Mouse (Mus musculus) adrenal gland, postnatal 25 days (tissue): ENCODE data around the gene Pik3ip1. TPM values are rescaled to one million over a fixed set of nuclear protein-coding genes. Genes with fewer than 3 reads are reported as not detected.

Experiments used
- DNase-seq: peaks from one replicate; pipeline ENCODE4 v3.0.0; 2021; ENCODE audit warnings: mixed read lengths
- total RNA-seq: library from RNA; stranded (reverse); gene quantifications from 2 replicates; pipeline ENCODE4 v1.2.3, GENCODE M21; 2021

Gene Pik3ip1
- total RNA-seq, 1 experiment from 2014 or later: 18.5 TPM

DNA sequence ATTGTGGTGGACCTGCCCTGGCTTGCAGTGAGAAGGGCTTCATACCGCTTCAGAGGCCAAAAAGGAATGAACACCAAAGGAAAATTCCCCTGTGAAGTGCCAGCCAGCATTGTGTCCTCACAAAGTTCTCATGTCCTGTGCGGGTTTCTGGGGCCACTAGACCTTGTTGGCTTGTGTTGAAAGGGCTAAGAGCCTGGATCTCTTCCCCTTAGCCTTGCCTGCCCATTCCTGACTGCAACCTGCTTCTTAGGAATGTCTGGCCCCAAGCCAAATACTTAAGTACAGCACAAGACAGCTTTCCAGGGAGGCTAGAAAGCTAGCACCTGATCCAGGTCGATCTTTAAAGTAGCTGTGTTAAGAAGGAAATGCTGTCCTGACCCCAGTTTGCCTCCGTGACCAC lies 27.4 kb upstream of the Pik3ip1 start:
- no peak for DNase-seq

DNA sequence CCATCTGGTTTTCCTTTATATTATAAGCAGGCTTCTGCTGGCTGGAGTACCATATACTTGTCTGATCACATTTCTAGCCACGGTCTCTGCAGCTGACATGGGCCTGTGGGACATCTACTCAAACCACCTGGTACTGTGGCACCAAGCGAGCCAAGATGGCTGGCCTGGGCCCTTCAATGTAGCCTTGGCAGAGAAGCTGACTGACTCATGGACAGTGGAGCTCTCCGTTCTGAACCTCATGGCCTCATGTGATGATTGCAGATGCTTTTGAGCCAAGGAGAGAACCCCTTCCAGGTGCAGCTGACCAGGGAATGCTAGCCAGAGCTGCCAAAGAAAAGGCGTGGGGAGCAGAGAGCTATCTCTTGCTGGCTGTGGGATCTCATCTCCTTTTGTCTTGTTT lies 24.4 kb upstream of the Pik3ip1 start:
- no peak for DNase-seq

DNA sequence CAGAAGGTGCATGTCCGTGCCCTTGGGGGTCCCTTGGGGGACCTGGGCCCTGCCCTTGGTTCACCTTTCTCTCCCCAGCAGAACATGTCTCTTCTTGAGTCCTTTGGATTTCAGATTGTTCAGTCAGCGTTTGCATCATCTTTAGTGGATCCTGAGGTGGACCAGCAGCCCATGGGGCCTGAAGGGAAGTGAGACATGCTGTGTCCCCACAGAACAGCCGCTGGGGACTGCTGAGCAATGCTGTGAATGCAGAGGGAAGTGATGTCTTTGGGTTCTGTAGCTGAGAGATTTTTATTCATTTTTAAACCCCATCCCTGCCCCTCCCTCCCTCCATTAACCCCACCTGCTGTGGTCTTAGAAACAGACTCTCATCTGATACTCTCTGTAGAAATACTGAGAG lies 22.3 kb upstream of the Pik3ip1 start:
- DNase-seq: no peak

DNA sequence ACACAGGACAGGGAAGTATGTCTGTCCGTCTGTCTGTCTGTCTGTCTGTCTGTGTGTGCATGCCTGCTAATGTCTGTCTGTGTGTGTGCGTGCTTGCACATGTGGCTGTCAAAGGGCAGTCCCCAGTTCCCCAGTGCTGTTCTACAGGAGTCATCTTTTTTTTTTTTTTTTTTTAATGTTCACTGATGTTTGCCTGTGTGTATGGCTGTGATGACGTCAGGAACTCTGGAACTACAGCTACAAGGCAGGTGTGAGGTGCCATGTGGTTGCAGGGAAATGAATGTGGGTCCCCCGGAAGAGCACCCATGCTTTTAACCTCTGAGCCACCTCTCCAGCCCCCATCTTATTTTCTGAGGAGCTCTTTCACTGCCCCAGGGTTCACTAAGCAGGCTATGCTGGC lies 20.3 kb upstream of the Pik3ip1 start:
- no peak for DNase-seq

DNA sequence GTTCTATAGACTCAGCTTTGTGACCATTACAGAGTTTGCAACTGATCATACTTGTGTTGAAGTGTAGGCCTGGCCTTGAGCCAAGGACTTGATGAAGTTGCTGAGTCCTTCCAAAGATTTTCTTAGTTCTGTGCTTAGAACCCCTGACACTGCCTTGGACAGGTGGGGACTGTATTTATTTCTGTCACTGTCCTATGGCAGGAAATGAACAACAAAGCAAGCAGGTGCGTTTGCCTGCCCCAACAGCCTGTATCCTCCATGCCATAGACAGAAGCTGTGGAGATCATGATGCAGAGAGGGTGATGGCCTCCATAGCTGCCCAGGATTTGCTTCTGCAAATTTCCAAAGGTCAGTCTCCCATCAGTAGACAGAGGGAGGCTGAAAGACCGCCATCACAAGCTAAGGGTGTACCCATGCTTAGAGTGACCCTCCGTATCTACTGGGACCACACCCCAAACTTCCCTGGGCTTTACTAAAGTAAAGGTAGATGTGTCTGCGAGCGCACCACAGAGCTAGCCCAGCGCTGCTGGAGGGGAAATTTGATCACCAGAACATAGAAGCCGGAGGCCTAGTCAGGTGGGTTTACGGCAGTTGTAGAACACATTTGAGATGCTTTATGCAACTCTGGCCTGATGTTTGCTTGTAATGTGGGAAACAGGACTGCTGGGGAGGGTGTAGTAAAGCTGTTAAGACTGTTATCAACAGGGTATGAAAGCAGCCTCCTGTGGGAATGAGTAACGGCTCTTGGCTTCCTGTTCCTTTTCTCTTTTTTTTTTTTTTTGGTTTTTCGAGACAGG lies 19.2 kb upstream of the Pik3ip1 start:
- no peak for DNase-seq

DNA sequence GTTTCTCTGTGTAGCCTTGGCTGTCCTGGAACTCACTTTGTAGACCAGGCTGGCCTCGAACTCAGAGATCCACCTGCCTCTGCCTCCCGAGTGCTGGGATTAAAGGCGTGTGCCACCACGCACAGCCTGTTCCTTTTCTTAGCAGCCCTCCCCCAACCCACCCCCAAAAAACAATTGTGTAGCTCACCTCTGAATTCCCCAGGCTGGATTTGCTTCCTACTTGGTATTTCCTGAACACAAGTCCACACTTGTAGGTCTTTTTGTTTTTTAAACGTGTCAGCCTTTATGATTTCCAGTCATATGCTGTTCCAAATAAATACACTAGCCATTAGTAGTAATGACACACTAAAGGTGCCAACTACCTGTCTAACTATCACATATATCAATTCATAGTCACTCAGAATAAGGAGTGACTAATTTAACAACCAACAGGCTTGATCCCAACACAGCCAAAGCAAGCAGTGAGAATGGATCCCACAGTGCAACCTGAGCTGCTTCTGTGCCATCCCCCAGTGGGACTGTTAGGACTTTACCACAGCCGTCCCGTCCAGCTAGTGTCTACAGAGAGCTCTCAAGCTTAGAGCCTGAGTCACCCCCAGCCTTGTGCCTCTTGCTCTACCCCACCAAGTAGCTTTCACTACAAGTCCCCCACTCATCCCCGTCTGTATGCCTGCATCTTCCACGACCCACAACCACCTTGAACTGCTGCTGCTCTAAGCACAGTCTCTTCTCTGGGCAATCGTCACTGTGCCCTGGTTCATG lies 18.4 kb upstream of the Pik3ip1 start:
- no peak for DNase-seq

DNA sequence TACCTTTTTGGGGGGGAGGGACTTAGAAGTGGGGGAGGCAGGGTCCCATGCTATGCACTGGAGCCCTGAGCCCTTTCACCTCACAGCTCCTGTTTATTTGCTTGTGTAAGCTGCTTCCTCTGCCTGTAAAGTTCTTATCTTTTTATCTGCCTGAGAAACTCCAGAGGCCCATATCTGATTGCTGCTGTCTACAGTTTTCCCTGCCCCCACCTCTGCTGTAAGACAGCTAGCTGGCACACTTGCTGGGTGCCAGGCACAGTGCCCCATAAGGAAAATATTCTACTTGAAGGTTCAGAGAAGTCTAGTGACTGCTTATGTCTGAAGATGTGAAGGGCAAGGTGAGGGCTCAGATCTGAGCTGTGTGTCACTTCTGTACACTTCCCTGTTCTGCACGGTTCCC lies 16.9 kb upstream of the Pik3ip1 start:
- no peak for DNase-seq

DNA sequence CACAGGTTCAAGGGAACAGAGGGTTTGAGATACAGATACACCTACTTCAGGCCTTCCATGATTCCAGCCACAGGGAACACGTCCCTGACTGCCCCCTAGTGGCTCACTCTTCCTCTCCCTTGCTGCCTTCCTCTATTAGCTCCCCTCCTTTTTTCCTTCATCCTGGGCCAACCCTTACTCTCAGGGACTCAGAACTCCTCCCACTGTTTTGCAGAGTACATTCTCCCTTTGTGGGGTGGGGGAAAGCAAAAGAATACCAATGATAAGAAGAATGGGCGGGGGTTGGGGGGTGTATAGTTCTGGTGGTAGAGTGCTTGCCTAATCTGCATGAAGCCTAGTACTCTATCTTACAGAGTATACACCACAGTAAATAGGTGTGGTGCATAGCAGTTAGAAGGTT lies 16.1 kb upstream of the Pik3ip1 start:
- peak; percentile 74 for DNase-seq

DNA sequence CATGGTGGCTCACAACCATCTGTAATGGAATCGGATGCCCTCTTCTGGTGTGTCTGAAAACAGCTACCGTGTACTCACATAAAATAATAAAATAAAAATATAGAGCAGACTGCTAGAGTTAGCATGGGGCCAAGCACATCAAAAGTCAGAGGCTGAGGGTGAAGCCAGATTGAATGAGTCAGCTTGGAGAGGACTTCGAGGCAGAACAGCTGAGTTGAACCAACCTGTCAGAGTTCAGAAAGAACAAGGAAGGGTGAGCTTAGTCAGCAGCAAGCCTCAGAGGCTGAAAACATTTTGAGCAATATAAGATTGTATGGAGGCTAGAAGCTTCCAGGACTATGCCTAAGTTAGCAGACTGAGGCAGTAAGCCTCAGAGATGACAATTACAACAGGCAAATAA lies 11.9 kb upstream of the Pik3ip1 start:
- DNase-seq: no peak

DNA sequence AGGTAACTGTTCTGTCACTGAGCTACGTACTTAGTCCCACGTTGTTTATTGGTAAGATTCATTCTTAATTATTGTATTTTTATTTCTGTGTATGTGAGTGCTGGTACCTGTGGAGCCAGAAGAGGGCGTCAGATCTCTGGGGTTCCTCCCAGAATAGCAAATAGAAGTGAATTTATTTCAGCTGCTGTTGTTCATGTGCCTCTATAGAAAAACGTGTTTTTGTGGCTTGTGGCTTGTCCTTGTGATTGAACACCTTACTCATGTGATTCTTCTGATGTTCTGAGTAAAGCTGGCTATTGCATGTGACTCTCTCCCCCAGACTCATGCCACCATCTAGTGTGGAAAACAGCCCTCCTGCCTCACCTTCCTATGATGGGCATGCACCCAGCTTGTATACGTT lies 1.9 kb upstream of the Pik3ip1 start:
- DNase-seq: no peak

DNA sequence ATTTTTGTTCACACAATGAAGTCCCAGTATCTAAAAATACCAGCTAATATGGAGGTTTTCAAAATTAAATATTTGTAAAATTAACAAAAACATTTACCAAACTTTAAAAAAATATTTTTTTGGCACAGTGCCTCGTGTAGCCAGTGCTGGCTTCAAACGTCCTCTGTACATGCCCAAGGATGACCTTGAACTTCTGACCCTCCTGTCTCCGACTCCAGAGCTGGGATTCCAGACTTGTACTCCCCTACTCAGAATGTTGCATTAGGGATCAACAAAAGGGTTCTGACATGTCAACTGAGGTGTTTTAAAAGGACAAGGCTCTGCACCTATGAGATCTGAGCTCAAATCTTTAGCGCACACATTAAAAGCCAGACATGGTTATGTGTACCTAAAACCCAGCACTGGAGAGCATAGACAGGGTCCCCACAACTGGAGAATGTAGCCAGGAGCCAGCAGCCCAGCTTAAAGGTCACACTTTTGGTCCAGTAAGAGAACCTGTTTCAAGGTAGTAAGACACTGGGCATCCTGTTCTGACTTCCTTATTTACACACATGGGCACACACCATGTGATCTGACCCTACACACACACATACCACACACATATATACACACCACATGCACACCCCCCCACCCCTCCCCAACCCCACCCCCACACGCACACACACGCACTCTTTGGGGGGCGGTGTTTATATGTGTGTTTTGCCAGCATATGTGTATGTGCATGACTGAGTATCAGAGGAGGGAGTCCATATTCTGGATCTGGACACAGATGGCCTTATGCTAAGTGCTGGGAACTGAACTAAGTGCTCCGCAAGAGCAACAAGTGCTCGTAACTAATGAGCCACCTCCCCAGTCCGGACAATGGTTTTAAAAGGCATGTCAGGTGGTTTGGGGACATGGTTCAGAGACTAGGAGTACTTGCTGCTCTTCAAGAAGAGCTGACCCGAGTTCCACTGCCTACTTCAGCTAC lies 1.1 kb upstream of the Pik3ip1 start:
- no peak for DNase-seq

DNA sequence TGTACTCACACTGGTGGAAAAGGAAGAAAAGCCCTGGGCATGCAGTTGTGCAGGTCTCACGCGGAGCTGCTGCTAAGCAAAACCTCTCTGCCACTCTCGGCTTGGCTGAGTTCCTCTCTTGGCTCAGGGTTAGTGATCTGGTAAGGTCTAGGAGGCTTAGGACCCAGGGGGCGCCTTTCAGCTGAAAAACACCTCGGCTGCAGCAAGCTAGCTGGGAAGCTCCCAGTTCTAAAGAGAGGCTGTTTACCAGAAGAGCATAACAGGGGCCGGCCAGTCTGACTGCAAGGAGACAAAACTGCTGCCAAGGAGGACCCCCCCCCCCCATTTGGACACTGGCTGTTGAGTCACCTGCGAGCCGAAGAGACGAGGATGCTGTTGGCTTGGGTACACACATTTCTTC lies 365 bp downstream of the Pik3ip1 start:
- peak; percentile 81 for DNase-seq

DNA sequence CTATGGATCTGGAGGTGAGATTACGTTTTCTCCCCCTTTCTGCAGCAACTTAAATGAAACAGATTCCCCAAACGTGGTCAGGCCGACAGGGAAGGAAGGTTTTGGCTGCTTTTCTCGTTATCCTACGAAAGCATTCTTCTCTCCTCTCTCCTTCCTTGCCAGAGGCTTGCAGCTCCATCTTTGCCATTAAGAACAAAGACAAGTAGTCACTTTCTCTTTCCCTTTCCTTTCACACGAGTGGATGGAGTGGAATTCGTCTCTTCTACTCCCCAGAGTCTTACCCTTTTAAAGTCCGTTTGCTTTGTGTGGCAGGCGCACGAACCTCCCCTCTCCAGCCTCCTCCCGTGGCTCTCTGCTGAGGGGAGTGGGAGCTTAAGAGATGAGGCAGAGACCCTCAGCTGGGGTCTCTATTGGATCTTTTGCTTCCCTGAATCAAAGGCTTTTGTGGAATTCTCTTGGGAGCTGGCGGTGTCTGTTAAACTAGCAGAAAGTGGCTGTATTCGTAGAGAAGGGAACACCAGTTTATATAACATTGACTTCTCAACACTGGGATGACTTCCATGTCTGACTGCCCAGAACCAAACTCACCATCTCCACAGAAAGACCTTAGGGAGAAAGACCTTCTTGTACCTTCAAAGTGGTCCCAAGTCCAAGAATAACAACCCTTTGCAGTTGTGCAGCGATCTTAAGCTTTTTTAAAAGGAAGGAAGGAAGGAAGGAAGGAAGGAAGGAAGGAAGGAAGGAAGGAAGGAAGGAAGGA lies 970 bp downstream of the Pik3ip1 start:
- no peak for DNase-seq

DNA sequence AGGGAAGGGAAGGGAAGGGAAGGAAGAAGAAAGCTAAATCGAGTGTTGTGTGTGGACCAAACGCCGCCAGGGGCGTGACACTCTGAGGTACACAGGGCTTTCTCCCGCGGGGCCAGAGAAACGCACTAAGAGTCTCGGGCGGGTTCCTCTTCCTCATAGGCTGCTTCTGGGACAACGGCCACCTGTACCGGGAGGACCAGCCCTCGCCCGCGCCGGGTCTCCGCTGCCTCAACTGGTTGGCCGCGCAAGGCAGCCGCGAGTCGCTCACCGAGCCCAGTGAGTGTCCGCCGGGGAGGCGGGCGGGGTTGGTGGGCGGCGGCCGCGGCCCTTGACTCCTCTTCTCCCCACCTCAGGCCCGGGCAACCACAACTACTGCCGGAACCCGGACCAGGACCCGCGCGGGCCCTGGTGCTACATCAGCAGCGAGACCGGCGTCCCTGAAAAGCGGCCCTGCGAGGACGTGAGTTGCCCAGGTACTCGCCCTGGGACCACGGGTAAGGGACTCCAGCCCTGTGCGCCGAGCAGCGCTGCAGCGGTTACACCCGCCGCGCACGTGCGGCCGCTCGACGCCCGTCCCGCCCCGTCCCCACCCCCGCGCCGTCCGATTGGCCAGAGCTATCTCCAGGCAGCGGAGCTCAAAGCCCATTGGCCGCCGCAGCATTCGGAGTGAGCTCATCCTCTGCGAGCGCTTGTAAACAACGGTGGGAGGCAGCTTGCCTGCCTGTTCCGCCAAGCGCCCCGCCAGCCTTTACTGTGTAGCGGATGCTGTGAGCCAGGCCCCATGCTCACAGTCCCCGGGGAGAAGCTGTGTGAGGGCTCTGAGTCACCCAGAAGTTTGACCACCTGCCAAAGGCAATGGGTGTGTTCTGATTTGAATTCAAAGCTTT lies 1.8 kb downstream of the Pik3ip1 start:
- peak; percentile 94 for DNase-seq

DNA sequence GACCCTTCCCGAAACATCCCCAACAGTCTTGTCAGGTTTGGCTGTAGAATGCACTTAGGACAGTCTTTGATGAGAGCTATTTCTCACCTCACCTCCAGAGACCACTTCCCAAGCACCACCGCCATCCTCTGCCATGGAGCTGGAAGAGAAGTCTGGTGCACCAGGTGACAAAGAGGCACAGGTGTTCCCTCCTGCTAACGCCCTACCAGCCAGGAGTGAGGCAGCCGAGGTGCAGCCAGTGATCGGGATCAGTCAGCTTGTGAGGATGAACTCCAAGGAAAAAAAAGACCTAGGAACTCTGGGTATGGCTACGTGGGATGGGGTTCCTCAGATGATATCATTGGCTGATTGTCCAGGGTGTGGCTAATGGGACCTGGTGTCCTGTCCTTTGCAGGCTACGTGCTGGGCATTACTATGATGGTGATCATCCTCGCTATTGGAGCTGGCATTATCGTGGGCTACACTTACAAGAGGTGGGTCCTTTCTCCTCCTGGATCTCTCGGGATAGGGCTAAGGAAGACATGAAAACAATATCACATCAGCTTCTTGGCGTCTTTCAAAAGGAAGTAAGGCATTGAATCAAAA lies 3.0 kb downstream of the Pik3ip1 start:
- DNase-seq: no peak

DNA sequence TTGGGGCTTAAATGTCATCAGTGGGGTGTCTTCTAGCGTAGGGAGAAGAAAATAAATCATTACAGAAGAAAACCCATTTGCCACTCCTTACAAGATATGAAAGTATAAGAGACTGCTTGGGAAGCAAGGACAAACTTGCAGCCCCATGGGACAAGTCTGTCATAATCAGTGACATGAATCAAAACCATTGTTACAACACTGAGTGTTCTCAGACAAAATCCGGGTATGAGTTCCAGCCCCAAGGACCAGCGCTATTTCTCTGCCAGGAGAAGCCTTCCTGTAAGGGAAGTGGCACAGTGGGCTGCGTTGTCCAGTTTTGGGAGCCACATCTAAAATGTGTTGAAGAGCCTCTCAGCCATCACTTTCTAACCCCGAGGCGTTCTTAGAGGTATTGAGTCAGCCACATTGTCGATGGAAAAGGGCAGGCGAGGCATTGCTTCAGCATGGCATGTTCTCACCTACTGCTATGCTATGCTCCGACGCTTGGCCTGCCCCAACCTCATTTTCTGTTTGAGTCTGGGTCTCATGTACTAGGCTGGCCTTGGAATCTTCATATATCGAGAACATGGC lies 4.0 kb downstream of the Pik3ip1 start:
- DNase-seq: no peak

DNA sequence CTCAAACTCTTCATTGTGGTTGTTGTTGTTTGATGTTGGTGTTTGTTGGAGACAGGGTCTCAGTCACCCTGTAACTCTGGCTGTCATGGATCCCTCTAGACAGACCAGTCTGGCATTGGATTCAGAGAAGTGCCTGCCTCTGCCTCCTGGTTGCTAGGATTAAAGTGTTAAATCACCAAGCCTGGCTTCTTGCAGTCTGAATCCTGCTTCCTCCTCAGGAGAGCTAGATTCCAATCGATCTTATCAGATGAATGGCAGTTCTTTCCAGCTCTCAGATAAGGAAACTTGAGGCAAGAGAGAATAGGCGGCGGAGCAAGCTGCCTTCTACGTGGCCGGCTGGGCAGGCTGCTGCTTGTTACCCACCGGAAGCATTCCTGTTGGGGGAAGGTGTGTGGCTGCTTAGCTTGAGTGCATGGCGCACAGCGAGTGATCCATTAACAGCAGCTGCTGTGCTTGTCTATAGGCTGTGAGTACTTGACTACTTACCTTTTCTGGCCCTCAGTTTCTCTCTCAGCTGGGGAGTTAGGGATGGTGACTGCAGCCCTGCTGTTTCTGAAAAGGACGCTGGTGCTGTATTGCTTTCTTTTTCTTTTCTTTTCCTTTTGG lies 4.6 kb downstream of the Pik3ip1 start:
- no peak for DNase-seq

DNA sequence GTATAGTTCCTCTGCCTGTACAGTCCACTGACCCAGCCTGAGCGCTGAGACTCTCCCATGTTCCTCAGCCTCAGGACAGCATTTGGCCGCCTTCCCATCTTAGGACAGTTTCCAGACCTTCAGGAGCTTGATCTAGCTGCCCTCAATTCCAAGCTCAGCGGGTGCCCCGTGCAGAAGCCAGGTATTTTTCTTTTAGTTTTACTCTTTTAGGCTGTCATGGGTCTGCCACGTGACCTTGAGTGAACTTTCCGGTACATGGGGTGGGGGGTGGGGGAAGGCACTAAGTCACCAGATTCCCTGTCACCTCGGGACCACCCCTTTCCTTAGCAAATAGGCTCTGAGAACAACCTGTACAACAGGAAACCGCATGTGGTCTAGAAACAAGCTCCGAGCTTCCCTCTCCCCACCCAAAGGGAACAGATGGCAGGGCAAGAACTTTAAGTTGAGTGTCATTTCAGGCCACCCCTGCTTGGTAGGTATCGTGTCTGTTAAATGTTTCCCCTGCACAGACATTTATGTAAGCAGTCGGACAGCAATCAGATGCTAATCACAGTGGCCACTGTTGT lies 5.5 kb downstream of the Pik3ip1 start:
- peak; percentile 48 for DNase-seq

DNA sequence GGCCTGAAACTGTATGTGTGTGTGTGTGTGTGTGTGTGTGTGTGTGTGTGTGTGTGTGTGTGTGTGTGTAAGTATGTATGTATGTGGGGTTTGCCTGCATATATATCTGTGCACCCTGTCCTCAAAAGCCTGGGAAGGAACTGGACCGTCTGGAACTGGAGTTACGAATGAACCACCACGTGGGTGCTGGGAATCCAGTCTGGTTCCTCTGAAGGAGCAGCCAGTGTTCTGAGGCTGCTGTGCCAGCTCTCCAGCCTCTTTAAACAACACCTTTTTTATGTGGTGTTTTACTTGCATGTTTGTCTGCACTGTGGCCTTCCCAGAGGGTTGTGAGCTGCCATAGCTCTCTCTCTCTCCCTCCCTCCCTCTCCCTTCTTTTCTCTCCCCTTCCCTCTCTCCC lies 6.4 kb downstream of the Pik3ip1 start:
- DNase-seq: no peak
